Mouse (Mus musculus) testis, adult 2 months (tissue): ENCODE data around the gene Polr1e. TPM values are rescaled to one million over a fixed set of nuclear protein-coding genes. Genes with fewer than 3 reads are reported as not detected.

ENCODE experiments used
- H3K27ac ChIP-seq: fragments of 200-500 bp; 2 replicates; pipeline ENCODE4 v1.5.1; 2012; ENCODE audit warnings: low read depth, low read length; ENCODE audit not compliant: control insufficient read depth, insufficient read depth
- H3K27me3 ChIP-seq: fragments of 200-500 bp; 2 replicates; pipeline ENCODE4 v1.6.1; 2012; ENCODE audit warnings: mild to moderate bottlenecking, low read length, moderate library complexity; ENCODE audit not compliant: control insufficient read depth, insufficient read depth
- H3K36me3 ChIP-seq: fragments of 200-500 bp; 2 replicates; pipeline ENCODE4 v1.6.1; 2012; ENCODE audit warnings: mild to moderate bottlenecking, low read length; ENCODE audit not compliant: control insufficient read depth, insufficient read depth
- H3K4me1 ChIP-seq: fragments of 200-500 bp; 2 replicates; pipeline ENCODE4 v1.6.1; 2012; ENCODE audit warnings: low read length; ENCODE audit not compliant: control insufficient read depth, insufficient read depth
- H3K4me3 ChIP-seq: fragments of 200-500 bp; 2 replicates; pipeline ENCODE4 v1.5.1; 2012; ENCODE audit warnings: low read depth, mild to moderate bottlenecking, low read length, moderate library complexity, mixed read lengths; ENCODE audit not compliant: control insufficient read depth
- CTCF ChIP-seq: fragments of 200-500 bp; IDR thresholded peaks from 2 replicates; pipeline ENCODE4 v1.5.1; 2012; ENCODE audit warnings: low read depth, mild to moderate bottlenecking, inconsistent platforms, low read length, moderate library complexity; ENCODE audit not compliant: control insufficient read depth, insufficient read depth, insufficient replicate concordance
- POLR2A ChIP-seq: fragments of 200-500 bp; IDR thresholded peaks from 2 replicates; pipeline ENCODE4 v1.6.1; 2012; ENCODE audit warnings: low read depth, mild to moderate bottlenecking, inconsistent platforms, low read length, moderate library complexity; ENCODE audit not compliant: control insufficient read depth
- polyA plus RNA-seq: library from polyadenylated mRNA; depleted of rRNA; stranded (reverse); fragments of >200 nt; gene quantifications from 2 replicates; pipeline ENCODE4 v1.2.3, GENCODE M21; 2012

Gene Polr1e
- polyA plus RNA-seq, 1 experiment: 6.3 TPM

DNA sequence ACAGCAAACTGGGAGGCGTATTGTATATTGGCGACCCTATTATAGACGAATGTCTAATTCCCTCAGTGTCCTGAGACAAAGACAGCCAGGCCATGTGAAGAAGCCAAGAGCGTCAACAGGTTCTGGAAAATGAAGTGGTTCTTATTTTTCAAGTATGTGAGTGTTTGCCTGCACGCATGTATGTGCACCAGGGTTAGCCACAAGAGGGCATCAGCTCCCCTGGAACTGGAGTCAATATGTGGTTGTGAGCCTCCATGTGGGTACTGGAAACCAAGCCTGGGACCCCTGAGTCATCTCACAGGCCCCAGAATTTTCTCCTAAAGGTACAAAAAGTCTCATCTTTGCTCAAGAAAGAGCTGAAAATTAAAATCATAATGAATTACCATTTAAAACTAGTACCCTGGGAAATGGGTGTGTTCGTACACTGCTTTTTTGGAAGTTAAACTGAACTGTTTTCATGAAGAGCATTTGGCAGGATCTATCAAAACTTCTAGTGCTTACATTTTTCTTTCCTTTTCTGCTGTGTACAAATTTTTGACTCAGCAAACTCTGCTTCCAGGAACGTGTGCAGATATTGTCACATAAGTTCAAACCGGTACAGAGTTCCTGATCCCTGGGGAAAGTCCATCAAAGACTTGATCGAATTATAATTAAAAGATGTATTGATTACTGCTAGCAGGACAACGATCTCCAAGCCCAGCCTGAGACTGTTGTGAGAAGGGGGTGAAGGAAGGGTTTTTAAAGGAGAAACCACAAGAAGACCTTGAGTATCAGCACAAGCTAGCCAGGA is 41.3 kb upstream of the Polr1e start:
- Histone ChIP-seq H3K36me3 (no peaks in the 10 kb centered on the region), H3K4me3 (no peak overlapping the region), H3K4me1 (peaks cover 19% of the 10 kb centered on the region), H3K27me3 (no peaks in the 10 kb centered on the region), H3K27ac (no peak overlapping the region)
- TF ChIP-seq POLR2A (no peak), CTCF (no peak)

GRCm38 (mm10) chr4:44978175-44978574 is 40.2 kb upstream of the Polr1e start:
- Histone ChIP-seq H3K4me1 (peaks cover 19% of the 10 kb centered on the region), H3K36me3 (no peaks in the 10 kb centered on the region), H3K4me3 (no peak overlapping the region), H3K27me3 (no peaks in the 10 kb centered on the region), H3K27ac (no peak overlapping the region)
- TF ChIP-seq POLR2A: no peak
- no peak for TF ChIP-seq CTCF

GRCm38 (mm10) chr4:44979794-44980338 is 38.5 kb upstream of the Polr1e start:
- H3K36me3 ChIP-seq: no peaks in the 10 kb centered on the region
- no peak overlapping the region for H3K4me3 ChIP-seq
- H3K27ac ChIP-seq: peak overlapping the region; percentile 69
- H3K4me1 ChIP-seq: peaks cover 19% of the 10 kb centered on the region
- TF ChIP-seq CTCF: no peak
- TF ChIP-seq POLR2A: no peak
- H3K27me3 ChIP-seq: no peaks in the 10 kb centered on the region

GRCm38 (mm10) chr4:44981280-44981973 is 37.0 kb upstream of the Polr1e start, which contains the start of gene Grhpr:
Grhpr (plus strand) TSS chr4:44981395.
- peak within 1 kb of the TSS; percentile 80 for H3K27ac ChIP-seq
- peaks cover 19% of the 10 kb centered on the region for H3K4me1 ChIP-seq
- no peaks in the 10 kb centered on the region for H3K36me3 ChIP-seq
- TF ChIP-seq CTCF: no peak
- peak; percentile 59; the same call in 1 of the 2 replicates for TF ChIP-seq POLR2A
- H3K27me3 ChIP-seq: no peaks in the 10 kb centered on the region
- H3K4me3 ChIP-seq: peak within 1 kb of the TSS; percentile 95

DNA sequence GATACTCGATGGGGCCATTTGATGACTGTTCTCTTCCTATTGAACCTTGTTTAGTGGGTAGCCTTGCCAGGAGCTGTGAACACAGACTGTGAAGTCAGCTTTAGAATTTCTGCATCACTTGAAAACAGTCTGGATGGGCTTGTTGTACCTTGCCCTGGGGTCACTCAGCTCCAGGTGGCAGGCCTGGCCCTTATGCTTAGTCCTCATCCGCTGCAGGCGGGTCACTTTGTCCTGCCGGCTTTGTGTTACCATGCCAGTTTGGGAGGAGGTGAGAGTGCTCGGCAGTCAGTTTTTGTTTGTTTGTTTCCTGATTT is 36.5 kb upstream of the Polr1e start:
- Histone ChIP-seq H3K27ac (peak overlapping the region; percentile 80; the same call in 1 of the 2 replicates), H3K4me3 (peak overlapping the region; percentile 95), H3K27me3 (no peaks in the 10 kb centered on the region), H3K4me1 (peaks cover 19% of the 10 kb centered on the region), H3K36me3 (no peaks in the 10 kb centered on the region)
- TF ChIP-seq POLR2A (no peak), CTCF (no peak)

DNA sequence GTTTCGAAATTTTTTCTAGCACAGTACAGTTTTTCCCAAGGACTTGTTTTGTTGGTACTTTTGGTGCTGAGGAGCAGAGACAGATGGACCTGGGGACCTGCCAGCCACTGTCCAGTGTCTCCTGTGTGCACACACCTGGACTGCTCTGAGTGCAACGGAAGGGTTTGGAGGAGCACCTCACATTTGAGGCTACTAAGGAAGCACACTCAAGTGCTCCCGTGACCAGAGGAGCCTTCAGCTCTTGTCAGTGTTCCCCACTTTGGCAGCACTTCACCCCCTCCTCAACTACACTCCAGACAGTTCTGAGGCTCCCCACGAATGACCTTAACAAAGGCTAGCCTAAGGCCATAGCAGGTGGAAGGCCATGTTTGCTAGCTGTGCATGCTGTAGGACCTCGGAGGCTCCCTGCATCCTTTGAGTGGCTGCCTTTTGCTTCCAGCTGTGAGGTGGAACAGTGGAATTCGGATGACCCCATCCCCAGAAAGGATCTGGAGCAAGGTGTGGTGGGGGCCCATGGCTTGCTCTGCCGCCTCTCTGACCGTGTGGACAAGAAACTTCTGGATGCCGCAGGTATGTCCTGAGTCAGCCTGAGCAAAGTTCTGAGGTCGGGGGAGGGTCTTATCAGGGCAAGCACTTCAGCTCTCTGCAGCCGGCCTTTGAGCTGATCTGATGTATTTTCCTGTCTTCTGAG is 35.8 kb upstream of the Polr1e start:
- peaks cover 19% of the 10 kb centered on the region for H3K4me1 ChIP-seq
- H3K27me3 ChIP-seq: no peaks in the 10 kb centered on the region
- TF ChIP-seq POLR2A (no peak), CTCF (no peak)
- no peak overlapping the region for H3K27ac ChIP-seq
- H3K4me3 ChIP-seq: no peak overlapping the region
- H3K36me3 ChIP-seq: no peaks in the 10 kb centered on the region
